Mouse (Mus musculus) cerebellum, adult 9-10 months (tissue): ENCODE results near the gene Gm28635.
A peak's percentile ranks its signal among the peaks of the same experiment; 100 is the strongest.

Experiments used
- DNase-seq: peaks from one replicate; pipeline ENCODE4 v3.0.0; 2022

The Gm28635 gene

DNA sequence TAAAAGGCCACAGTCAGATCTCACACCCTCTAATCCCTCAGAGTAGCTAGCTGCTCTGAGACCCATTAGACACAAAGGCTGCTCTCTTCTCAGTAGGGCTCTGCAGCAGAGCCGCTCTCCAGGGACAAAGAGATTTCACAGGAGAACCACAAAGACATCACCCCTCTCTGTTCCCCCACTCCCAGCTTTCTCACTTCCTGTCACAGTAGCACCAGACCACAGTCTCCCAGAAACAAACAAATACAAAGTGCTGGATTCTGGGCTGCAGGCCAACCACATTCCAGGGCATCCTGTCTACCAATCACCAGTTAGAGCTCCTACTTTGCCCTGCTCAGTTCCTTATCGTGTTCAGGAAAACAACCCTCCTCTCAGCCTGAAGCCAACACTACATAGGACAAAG lies 42.2 kb downstream of the Gm28635 start:
- peak; percentile 65 for DNase-seq

DNA sequence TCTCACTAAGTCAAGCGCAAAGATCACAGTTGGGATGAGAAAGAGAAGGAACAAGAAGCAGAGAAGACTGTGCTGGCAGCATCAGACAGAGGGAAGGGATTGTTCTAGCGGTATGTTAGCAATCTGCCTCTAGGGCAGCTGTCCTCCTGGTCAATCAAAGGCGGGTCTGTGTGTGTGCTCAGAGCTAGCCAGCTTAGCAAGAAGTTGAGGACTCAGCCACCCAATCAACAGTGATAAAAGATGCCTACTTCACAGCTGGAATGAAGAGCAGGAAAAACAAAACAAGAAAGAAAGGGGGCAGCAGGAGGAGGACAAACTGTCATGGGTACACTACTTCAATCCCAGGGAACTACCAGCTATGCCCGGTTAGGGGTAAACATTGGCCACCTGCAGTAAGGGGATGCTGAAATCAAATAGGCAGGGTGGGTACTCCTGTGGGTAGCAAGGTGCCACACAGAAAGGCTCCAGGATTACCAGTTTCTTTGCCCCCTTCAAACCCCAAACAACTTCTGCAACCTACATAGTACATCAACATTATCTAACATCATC lies 42.8 kb downstream of the Gm28635 start:
- no peak for DNase-seq

DNA sequence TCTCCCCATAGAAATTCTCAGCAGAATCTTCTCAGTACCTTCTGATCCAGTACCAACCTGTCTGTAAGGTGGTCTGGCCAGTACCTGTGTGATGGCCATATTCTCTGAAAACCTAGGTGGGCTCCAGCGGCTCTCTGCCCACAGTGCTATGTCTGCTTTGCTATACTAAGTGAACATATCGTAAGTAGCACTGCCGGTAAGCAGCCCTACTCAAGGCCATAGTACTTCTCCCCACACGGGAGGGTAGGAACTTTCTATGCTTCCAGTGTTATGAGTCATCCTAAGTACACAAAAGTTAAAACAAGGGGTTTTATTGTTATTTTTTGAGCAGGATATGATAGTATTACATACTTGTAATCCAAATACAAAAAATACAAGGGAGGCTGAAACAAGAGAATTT lies 43.8 kb downstream of the Gm28635 start:
- DNase-seq, result no peak

DNA sequence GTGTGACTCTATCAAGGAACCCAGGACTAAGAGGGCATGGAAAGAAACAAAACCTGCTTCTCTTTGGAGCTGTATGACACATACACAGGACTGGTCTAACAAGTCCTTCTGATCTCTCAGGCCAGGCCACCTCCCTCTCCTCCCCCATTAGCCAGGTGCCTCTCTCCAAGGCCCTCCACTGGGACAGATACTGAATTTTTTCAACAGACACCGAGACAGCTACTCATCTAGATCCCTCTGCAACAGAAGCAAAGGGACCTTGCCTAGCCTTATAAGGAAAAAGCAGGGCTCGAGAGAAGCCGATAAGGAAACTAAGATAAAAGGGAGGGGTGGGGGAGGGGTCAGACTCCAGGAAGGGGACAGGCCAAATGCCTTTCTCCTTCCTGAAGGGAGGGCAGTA lies 44.8 kb downstream of the Gm28635 start:
- DNase-seq, result no peak

DNA sequence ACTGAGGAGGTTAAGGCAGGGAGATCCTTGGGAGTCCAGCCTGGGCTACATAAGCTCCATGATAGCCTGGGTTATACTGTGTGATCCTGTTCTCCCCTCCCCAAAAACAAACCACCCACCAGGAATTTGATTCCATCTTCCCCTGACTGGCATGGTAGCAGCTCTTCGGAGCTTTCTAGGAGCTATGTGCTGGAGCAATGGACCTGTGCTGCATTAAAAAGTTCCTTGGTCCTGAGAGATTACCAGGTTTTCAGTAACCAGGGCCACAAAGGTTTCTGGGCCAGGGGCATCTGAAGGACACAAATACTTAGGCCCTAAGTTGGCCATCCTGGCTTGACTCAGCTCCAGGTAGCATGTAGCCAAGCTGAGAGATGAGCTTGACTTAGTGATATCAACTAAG lies 45.8 kb downstream of the Gm28635 start:
- DNase-seq, result no peak

DNA sequence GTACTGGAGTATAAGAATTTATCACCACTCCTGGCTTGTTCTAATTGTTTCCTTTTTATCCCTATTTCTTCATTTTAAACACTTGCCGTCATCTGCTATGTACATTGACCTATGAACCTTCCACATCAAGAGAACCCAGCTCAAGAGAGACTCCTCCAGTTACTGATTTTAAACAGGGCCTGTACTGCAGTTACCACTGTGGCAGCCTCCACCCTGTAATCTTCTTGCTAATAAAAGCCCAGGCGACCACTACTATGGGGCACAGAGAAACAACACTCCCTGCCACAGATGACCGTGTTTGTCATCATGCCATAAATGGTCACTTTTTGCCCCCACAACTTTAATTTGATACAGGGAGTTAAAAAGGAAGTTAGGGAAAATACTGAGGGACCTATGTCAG lies 50.8 kb downstream of the Gm28635 start:
- DNase-seq, result no peak

DNA sequence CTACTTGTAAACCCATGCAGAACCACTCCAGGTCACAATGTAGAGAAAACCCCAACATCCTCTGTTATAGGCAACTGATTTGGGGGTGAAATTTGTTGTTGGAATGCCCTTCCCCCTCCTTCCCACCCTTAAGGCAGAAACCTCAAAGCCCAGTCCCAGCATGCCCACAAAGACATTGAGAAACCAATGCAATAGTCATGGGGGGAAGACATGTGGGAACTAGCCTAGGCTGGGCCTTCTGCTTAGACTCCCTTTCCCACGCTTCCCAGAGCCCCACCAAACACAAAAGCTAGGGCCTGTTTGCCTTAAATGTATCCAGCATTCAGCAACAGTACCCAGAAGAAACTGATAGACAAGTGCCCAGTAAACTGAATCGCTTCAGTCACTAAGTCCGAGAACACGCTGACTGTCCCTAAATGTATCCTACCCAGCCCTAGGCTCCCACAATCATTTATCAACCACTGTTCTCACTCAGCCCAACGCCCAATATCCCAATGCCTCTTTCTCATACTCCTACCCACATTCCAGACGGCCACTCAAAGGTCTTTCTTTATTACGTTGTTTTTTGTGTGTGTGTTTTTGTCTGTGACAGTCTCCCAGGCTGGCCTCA lies 51.4 kb downstream of the Gm28635 start:
- DNase-seq, result no peak

DNA sequence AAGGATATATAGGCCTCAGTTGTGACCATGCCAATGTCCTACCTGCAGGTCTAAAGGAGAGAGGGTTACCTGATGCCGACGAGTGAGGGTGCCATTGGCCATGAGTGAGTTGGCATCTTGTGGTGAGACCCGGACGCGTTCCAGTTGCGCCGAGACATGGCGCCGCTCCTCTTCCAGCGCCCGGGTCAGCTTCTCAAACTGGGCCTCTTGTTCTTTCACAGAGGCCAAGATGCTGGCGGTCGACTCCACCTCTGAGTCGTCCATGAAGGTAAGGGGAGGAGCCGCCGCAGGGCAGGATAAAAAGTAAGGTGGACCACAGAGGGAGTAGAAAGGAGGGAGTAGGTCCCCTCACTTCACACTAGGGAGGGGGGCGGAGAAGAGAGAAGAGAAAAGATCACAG lies 53.6 kb downstream of the Gm28635 start:
- no peak for DNase-seq

DNA sequence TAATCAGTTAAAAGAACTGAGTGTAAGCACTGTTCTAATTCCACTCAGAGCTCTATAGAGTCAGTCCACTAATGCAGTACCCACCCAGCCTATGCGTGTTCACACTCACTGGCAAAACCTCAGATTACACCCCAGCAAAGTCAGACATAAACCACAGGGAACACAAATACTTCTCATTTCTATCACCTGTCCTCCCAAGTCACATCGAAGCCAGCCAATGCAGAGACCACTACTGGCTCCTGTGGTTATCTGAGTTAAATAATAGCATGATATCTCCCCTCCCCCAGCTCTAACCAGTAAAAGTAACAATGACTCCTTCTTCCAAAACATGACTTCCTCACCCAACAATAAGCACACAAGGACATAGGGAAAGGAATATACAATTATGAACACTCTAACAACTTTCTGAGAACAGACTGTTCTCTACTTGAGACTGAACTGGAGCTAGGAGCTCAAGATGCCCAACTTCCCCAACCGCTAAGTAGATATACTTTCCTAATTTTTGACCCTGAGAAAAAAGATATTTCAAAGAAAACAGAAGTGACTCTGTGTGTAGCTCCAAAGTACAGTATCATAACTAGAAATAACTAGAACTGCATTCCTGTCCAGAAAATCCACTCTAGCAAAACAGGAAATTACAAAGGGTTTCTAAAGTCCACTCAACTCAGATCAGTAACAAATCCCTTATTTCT lies 54.3 kb downstream of the Gm28635 start:
- DNase-seq, result no peak

DNA sequence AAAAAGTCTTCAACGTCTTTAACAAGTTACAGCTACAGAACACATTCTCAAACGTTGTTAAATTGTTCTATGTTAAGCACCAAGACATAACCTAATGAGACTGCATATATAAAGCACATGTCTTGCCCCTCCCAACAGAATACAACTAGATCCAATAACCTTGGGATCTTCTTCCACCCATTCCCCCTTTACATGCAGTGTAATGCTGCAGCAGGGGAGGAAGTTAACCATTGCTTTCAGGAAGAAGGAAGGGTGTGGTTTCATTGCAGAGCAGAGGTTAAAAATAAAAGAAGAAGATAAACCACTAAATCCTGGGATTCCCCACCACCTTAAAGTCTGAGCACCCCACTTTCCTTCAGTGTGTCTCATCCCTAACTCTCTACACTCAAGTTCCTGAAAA lies 55.2 kb downstream of the Gm28635 start:
- no peak for DNase-seq

DNA sequence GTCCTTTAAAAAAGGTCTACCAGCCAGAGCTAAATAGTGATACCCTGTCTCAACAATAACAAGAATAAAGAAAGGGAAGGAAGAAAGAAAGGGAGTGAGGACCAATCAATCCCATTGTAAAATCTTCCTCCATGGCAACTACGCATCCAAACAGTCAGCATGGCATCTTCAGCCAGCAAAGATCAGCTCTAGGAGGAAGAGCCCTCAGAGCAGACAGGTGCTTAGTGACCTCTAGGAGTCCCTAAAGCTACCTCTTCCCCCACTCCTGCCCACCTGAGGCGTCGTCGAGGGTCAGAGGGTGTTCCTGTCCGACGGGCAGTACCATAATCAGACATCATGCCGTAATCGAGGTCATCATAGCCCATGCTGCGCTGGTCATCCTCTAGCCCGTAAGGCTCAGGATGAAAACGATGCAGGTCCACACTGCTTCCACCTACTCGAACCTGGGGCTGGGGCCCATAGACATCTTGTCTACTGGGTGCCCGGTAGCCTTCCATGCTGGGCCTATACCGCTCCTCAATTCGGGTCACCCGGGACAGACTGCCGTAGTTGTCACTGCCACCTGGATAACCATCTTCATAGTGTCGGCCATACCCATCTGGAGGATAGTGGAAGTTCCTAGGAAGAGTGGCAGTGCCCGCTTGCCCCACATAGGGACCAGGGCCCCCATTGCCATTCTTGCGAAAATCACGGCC lies 58.0 kb downstream of the Gm28635 start:
- no peak for DNase-seq

DNA sequence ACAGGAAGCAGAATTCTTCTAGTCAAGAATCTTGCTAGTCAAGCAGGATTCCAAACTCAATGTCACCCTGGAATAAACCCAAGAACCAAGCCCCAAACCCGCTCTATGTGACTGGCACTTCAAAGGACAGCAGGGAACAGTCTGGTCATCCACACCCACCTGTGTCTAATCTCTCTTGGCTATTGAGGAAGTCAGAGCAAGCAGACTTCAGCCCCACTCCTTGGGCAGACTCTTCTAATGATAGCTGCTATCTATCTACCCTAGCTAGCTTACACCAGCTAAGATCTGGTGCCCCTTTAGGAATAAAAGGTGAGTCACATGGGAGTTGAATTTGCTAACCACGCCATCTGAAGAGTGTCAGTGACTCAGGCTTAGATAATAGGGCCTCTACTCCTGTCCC lies 58.9 kb downstream of the Gm28635 start:
- no peak for DNase-seq

DNA sequence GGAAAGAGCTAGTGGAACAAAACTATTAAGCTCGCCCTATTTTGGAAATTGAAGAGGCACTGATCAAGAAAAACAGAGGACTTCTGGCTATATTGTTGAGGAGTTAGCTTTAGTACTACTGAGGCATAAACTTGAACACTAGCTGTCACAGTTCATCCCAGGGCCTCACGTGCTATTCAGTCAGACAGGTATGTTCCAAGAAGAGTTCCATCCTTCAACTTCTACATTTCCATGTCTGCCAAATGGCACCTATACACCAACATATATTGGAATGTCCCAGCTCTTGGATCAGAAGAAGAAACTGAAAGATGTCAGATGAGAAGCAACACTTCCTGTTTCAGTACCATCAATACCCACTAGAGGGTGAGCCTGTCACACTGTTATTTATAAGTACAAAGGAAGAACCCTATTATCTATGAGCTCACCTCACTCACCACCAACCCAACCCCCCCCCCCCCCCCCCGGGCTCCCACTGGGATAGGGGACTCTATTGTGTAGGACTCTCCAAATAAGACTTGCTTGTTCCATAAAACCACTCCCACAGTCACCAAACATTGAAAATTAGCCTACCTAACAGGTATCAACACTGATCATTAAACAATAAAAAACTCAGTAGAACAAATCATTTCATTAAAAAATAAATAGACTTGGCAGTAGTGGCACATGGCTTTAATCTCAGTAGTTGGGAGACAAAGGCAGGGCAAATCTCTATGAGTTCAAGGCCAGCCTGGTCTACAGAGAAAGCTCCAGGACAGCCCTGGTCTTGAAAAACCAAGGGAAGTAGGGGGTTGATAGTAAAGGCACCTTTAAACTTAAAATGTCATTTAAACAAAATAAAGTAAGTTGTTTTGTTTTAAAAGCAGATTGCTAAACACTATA lies 60.0 kb downstream of the Gm28635 start:
- peak; percentile 81 for DNase-seq

DNA sequence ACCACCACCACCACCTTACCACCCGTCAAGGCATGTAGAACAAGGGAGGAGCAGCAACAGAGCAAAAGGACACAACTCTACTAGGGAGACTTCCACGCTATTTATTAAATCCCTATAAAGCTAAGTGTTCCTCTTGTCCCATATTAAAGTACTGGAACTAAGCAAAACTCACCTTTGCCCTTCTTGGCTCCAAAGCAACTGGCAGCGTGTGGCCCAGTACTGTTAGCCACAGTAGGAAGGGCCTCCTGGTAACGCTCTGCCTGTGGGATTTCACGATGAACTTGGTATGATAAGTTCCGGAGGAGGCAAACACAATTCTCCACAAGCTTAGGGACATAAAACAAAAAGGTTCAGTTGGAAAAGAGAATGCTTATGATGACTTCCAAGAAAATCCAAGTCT lies 65.1 kb downstream of the Gm28635 start:
- no peak for DNase-seq

DNA sequence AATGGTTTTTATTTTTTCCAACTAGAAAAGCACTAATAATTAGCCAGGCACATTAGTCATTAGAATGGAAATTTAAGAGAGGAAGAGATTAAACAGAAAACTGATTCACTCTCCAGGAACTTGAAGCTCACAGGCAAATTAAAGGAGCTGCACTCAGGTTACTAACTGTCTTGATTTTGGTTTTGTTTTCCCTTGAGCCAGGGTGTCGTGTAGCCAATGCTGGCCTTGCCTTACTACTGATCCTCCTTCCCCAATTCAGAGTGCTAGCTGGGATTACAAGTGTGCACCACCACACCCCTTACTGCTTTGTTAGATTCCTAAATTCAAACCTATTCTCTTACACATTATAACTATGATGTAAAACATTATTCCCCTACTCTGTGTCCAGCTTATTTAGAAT lies 70.0 kb downstream of the Gm28635 start:
- no peak for DNase-seq

DNA sequence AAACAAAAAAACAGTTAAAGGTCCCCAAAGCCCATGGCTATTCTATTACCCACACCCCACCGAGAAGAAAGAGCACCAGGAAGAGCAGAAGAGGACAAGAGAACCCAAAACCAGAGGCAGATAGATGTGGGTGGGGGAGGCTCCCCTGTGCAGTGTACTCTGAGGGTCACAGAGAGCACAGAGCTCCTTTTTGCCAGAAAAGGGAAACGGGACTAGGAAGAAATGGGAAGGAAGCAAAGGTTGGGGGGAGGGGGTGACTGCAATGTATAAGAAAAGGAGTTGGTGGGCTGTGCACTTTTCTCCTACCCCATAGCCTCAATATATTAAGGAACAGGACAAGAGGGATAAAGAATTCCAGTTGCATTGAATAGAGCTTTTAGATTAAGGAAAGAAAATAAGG lies 76.9 kb downstream of the Gm28635 start:
- no peak for DNase-seq

DNA sequence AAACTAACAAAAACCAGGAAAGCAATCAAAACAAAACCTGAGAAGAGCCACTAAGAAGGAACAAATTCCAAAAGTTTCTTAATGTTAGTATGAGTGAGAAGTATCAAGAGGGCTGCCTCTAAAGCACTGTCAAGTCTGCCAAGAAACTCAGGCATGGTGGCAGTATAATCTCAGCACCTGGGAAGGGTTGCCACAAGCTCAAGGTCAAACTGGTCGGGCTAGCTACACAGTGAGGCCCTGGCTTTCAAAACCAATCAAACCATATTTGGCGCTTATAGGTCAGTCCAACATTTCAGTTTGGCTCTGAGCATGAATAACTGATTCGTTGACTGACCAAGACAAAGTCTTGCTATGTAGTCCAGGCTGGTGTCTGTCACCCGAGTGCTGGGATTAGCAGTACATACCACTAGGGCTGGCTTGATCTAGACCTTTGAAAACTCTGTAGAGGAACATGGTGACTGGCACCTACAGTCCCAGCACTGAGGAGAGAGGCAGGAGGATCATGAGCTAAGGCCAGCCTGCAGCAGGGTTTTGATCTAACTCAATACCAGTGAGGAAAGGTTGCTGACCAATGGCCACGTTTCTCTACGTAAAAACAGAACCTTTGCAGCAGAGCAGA lies 78.5 kb downstream of the Gm28635 start:
- DNase-seq, result no peak

DNA sequence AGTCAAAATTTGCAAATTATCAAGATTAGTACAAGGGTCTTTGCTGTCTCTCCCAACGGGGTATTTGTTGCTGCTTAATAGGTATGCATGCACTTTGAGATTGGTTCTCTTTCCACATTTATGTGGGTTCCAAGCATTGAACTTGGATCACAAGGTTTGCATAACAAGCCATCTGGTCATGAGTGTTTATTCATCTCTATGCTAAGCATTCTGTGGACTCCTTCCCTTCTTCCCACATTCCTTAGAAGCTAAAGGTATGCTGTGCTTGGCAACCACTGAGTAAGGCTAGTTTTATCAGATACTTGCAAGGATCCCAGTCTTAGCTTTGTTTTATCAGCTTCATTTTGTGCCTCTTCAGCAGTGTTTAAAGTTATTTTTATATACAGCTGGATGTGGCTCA lies 80.7 kb downstream of the Gm28635 start:
- DNase-seq, result no peak

DNA sequence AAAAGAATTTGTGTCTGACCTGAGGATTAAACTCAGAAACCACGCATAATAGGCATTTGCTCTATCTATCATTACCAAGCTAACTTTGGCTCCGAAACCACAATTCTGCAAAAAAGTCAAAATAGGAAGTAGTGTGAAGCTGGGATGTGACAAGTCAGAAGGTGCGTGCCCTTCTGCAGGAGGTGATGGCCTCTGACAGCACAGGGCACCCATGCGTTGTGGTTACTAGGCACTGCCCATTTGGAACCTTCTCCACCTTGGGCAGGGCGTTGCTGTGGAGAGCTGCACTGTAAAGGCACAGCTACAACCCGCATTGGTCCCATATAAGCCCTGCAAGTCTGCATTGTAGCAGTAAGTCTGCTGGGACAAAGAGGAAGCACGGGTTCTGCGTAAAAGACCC lies 85.0 kb downstream of the Gm28635 start:
- DNase-seq, result no peak

DNA sequence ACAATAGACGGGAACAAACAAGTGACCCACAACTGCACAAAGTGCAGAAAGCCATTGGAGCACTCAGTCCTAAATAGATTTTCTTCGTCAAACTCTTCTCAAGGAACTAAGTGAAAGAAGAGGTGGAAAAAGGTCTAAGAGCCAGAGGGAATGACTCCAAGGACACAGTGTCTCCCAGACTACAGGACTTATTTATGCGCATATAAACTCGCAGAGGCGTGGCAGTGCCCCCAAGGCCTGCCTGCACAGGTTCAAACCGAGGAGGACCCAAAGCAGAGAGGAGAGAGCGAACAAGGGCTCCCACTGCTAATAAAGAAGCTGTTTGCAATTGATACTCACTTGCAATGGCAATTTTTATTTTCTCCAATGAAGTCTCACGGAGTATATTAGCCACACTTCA lies 92.1 kb downstream of the Gm28635 start:
- DNase-seq, result no peak

DNA sequence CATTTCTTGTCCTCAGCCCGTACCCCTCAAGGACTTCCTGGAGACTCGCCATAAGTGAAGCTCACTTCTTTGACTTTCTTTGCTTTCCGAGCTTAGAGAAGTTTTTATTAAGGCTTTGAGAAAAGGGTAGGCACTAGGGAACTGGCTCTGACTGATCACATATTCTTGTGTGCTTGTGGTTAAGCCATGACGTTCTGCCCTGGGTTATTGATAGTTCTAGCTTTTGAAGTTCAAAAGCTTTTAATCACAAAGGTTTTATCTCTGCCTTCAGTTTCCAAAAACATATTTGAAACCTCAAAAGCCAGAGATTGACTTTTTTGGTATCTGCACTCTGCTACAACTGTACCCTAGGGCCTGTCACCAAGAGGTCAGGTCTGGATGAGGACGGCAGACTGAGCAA lies 95.6 kb downstream of the Gm28635 start:
- DNase-seq, result no peak

DNA sequence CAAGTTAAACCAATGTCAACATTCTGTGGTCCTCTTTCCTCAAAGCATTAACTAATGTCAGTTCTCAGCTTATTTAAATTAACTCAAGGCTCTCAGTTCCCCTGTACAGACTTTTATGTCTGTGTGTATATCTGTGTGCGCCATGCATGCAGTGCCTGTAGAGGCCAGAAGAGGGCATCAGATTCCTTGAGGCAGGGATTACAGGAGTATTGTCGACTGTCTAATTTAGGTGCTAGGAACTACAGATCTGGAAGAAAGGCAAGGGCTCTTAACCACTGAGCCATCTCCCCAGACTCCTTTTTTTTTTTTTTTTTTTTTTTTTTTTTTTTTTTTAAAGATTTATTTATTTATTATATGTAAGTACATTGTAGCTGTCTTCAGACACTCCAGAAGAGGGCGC lies 96.6 kb downstream of the Gm28635 start:
- DNase-seq, result no peak

DNA sequence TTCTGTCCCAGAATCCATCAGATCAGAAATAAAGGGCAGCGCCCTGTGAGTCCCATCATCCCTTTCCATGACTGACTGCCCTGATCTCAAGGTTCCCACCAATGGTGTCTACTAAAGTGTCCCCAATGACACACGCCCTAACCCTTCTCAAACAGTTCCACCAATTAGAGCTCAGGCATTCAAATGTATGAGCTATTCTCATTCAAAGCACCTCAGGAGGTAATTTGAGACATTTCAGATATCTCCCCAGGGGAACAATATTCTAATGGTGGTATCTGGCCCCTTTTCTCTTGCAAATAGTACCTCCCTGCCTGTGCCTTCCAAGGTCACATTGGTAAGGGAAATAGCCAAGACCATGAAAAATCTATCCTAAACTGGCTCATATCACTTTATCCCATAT lies 98.5 kb downstream of the Gm28635 start:
- DNase-seq, result no peak
